Mouse (Mus musculus) cerebellum, postnatal 36 days (tissue): ENCODE results near the gene Fbxl20.
"Not testable (repeated sequence)": the region's sequence is repeated elsewhere in the genome, so short reads cannot be mapped to it uniquely, and the experiment has no call there.

Experiments used
- DNase-seq, 2 experiments: peaks; one replicate each; pipeline ENCODE4 v3.0.0; 2021 to 2022; ENCODE audit warnings: mixed read lengths in 2 of 2

The Fbxl20 gene

DNA sequence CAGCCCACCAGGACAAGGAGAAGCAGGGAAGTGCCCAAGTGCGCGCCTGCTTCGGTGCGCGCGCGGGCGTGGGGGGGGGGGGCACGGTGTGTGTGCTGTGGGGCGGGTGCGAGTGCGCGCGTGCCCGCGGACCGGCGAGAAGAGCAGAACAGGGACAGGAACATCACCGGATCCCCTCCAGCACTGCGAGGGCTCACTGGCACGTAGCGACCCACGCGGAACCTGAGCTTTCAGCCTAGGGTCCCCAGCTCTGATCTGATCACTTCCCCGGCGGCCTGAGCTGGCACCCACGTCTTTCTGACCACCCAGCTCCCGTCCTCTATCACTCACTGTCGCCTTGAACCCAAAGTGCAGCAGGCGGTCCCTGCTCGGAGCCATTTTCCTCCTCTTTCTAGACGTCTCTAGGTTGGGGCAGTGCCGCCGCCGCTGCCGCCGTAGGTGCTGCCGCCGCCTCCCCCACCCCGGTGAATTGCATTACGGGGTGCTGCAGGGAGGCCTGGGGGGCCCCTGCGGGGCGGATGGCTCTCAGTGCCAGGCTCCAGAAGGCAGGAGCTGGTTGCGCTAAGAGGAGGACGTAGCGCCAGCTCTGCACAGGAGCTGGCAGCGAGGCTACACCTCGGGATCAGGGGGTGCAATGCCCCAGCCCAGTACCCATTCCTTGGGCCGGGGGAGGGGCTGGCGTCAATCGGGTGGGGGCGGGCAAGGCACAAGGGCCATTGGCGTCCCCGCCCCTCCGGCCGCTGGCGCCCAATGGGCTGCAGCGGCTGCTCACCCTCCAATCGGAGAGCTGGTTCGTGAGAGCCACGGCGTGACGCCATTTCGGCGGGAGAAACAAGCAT is at the start of gene Fbxl20:
Fbxl20 (minus strand) TSS at position 618 of the 839 bp plus-strand sequence.
- DNase-seq, result peak; percentile 87 to 93

DNA sequence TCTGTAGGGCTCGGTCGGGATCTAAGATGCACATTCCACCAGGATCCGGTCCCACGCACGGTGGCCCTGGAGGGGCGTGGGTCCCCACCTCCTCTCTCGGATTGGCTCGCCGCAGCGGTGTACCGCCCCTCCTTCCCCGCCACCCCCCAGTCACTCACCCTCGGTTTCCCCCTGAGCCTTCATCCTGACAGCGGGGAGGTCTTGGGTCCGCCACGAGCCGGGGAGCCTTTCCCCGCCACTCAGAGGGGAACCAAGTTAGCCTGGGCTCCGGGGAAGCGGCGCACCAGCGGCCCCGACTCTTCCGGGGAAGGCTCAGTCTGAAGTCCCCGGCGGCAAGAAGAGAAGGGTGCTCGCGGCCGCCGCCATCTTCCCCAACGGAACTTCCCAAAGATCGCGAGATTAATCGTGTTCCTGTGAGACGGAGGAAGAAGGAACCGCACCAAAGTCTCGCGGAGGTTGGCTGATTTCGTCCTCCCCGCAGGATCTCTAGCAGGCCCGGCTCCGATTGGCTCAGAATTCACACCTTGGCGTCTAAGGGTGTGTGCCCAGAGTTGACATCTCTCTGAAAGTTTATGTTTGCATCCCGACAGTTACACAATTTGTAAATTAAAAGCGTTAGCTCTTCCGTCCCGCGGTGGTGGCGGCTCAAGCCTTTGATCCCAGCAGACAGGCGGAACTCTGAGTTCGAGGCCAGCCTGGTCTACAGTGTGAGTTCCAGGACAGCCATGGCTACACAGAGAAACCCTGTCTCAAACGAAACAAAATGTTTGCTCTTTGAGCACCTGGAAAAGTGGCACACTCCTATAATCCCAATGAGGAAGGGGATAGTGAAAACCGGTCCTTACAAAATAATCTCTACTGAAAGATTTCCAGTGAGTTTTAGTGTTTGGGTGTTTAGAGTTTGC is 43.0 kb upstream of the Fbxl20 start, which contains the start of gene Med1:
Med1 (minus strand) TSS at position 393 of the 905 bp plus-strand sequence.
- peak; percentile 86 to 87 for DNase-seq

DNA sequence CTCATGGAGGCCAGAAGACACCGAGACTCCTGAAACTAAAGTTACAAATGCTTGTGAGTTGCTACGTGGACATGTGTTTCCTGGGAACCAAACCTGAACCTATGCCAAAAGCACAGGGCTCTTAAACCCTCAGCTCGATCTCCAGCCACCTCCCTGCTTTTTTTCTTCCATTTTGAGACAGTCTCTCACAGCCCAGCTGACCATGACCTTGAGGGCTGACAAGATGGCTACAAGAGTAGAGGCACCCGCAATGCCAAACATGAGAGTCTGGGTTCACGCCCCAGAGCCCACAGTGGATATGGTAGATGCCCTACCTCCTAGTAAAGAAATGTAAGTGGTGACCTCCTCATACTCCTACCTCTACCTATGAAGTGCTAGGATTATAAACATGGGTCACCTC is 40.6 kb upstream of the Fbxl20 start:
- DNase-seq, result no peak

GRCm38 (mm10) chr11:98187640-98188395 is 37.6 kb upstream of the Fbxl20 start:
- DNase-seq, result no peak

GRCm38 (mm10) chr11:98182149-98182548 is 31.9 kb upstream of the Fbxl20 start:
- DNase-seq, result not testable (repeated sequence)

DNA sequence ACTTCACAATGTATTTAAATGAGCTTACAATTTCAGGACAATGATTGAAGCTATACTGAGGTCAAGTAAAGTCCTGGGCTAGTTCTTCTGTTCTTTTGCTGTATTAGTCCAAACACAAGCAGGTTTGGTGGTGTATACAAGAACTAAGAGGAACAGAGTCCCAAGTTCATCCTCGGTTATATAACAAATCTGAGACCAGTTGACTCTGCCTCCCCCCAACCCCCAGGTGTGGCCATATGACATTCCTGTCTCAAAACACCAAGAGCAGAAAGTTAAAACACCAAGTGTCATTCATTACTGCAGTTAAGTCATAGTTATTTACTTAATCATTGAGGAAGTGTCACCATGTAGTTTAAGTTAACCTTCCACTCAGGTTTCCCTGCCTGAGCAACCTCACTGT is 18.2 kb upstream of the Fbxl20 start:
- no peak for DNase-seq

GRCm38 (mm10) chr11:98155094-98155493 is 4.9 kb upstream of the Fbxl20 start:
- no peak for DNase-seq

DNA sequence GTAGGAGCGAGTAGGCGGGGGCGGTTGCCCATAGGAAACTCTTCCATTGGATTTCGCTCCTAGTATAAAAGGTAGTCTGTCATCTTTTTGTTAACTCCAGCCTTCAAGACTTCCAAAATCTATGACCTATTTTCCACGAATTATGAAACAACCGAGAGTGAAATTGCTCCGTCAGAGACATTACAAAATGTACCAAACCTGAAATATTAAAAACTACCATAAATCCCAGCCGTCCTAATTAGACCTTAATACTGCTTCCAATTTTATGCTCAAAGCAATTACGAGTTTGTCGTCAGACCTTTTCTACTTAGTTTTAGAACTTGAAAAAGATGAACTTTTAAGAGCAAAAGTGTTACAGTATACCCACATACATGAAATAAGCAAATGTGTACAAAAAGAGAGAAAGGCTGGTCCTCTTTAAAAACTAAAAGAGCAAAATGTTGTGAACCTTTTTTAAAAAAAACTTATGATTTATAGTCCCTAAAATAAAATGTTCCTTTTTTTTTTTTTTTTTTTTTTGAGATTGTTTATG is 488 bp upstream of the Fbxl20 start:
- no peak for DNase-seq

GRCm38 (mm10) chr11:98149304-98149750 is 876 bp downstream of the Fbxl20 start:
- DNase-seq, result peak; percentile 95

DNA sequence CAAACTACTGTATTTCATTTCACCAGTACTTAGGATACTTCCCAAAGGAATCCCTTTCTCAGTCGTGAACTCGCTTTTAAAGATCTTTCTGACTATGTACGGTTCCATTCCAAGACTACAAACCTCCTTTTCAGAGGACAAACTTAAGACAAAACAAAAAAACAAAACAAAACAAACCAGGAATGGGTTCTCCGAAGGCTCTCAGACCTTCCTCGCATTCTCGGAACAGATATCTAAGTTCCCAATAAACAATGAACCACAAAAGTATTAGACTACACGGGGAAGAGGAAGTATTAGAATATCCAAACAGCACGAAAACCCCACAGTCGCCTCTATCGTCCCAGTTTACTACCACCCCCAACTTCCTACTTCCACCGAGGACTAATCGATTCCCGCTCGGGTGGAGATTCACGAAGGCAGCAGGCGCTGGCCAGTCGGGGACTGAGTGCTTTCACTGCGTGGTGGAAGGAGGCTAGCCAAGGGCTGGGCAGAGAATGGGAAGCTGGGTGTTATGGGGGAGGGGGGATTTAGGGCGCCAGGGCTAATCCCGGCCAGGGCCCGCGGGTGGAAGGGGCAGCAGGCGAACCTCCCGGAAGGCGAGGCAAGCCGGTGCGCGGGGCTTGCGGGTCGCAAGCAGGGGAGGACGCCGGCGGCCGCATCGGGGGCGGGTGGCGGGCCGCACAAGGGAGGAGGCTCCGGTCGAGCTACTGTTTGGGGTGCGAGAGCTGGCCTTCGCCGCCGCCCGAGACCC is 1.5 kb downstream of the Fbxl20 start:
- DNase-seq, result no peak

- no peak for DNase-seq
Observed at GRCm38 (mm10) chr11:98145856-98146255, 4.3 kb downstream of the Fbxl20 start.

GRCm38 (mm10) chr11:98142545-98142944 is 7.7 kb downstream of the Fbxl20 start:
- DNase-seq, result no peak

- no peak for DNase-seq
Observed at GRCm38 (mm10) chr11:98138894-98139293, 11.3 kb downstream of the Fbxl20 start.

DNA sequence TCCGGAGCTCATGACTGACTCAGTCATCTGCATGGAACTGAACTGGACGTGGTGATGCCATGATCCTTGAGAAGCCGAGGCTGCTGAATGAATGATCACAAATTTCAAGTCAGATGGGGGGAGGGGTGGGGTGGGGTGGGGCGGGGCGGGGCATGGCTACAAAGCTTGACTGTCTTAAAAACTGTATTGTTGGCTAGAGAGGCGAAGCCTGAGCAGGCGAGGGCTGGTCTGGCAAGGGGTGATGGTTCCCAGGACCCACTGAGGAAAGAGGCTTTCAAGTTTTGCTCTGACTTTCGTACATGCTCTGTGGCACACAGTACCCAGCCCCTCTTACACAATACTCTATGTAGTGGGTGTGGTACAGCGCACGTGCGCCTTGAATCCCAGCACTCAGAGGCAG is 12.4 kb downstream of the Fbxl20 start:
- DNase-seq, result no peak

DNA sequence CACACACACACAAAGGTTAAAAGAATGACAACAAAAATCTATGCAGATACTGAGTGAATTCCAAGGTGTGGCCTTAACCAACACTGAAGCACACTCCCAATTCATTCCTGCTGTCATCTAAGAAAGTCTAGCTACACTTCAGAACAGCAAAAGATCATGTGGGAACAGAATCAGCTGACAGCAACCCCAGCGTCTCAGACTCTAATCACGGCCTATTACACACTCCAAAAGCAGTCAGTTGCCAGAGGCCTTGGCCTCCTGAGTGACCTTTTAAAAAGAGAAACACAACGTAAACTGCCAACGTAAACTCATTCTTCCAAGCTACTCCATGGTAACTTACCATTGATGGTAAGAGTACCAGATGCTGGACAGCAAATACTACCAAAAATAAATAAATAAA is 15.3 kb downstream of the Fbxl20 start:
- no peak for DNase-seq

DNA sequence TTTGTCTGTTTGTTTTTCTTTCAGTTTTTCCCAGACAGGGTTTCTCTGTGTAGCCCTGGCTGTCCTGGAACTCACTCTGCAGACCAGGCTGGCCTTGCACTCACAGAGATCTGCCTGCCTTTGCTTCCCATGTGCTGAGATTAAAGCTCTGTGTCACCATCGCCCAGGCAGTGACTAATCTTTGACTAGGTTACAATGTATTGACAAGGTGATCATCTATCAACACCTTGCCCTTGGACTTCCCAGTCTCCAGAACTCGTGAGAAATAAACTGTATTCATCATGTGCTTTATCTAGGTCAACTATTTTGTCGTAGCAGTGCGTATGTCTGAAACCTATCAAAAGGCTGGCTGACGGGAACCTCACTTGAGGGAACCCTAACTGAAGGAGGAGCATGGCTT is 26.8 kb downstream of the Fbxl20 start:
- no peak for DNase-seq

DNA sequence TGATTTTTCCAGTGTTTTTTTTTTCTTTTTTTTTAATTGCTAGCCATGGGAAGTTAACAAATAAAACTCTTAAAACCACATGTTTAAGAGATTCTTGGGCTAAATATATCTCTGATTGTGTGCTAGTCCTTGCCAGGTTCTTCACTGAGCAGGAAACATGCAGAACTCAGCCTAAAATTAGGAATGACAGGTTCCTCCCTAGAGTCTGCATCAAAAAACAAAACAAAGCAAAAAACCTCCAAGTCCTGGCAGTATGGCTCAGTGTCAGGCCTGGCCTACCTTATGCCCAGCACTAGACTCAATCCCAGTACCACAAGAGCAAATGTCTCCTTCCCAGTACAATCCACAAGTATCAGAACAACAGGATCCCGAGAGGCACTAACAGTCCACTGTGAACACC is 35.8 kb downstream of the Fbxl20 start:
- no peak for DNase-seq

GRCm38 (mm10) chr11:98113504-98113903 is 36.7 kb downstream of the Fbxl20 start:
- no peak for DNase-seq

DNA sequence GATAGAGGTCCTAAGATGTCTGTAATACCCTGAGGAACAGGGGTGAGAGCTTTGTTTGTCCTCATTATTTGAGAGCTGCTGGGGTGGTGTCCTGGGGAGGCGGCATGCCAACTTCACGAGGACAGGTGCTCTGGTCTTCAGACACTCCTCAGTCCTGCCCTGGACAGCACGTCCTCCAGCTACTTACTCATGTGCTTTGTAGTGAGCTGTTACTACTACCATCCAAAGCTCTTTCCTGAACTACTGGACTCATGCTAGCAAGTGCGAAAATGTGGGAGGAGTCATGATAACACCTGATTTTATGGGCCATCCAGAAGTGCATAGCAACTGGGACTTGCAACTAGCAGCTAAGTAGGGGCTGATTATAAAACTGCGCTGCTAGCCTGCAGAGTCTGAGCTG is 40.5 kb downstream of the Fbxl20 start:
- DNase-seq, result no peak

- no peak for DNase-seq
Observed at GRCm38 (mm10) chr11:98101332-98101731, 48.9 kb downstream of the Fbxl20 start.

- no peak for DNase-seq
Observed at GRCm38 (mm10) chr11:98090583-98090982, 59.6 kb downstream of the Fbxl20 start.

DNA sequence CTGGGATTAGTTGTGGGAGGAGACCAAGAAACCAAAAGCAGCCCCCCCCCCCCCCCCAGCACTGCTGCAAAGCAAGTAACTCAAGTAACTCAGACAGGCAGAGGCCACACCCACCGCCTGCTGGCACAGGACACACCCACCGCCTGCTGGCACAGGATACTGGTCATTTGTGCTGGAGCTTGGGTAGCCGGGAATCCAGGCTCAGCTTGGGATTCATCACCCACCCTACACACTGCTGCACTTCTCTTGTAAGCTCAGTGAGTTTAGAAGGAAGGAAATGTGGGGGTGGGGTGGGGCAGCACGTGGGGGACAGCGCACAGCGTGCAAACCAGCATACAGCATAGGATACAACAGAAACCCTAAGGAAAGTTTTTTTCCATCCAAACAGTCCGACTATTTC is 62.0 kb downstream of the Fbxl20 start:
- DNase-seq, result peak in 1 of 2 experiments; percentile 22
